Mouse (Mus musculus) forebrain, embryonic 11.5 days (tissue): Measurements from ENCODE around the gene Pla2g4d. TPM values are rescaled to one million over a fixed set of nuclear protein-coding genes. Genes with fewer than 3 reads are reported as not detected.

ENCODE experiments used
- ATAC-seq: fragments of 200-750 bp; cut with Nextera tagmentation; replicated peaks from 2 replicates; pipeline ENCODE4 v1.8.0; 2017; ENCODE audit warnings: moderate TSS enrichment; ENCODE audit not compliant: low FRiP score
- DNase-seq: peaks from one replicate; pipeline ENCODE4 v3.0.0-alpha.2; 2017; ENCODE audit warnings: low spot score
- H3K27ac ChIP-seq: fragments of 300-500 bp; sonication (generic); 2 replicates; pipeline ENCODE4 v1.5.1; 2014; ENCODE audit warnings: low read depth, low read length
- H3K27me3 ChIP-seq: fragments of 300-500 bp; sonication (generic); 2 replicates; pipeline ENCODE4 v1.6.1; 2014; ENCODE audit warnings: mild to moderate bottlenecking, low read length, mixed read lengths; ENCODE audit not compliant: control insufficient read depth, insufficient read depth
- H3K36me3 ChIP-seq: fragments of 300-500 bp; sonication (generic); 2 replicates; pipeline ENCODE4 v1.6.1; 2014; ENCODE audit warnings: mild to moderate bottlenecking, low read length, moderate library complexity, mixed read lengths; ENCODE audit not compliant: control insufficient read depth, insufficient read depth
- H3K4me1 ChIP-seq: fragments of 300-500 bp; sonication (generic); replicated peaks from 2 replicates; pipeline ENCODE4 v1.6.1; 2014; ENCODE audit warnings: low read length, mixed read lengths; ENCODE audit not compliant: control insufficient read depth, insufficient read depth
- H3K4me2 ChIP-seq: fragments of 300-500 bp; sonication (generic); 2 replicates; pipeline ENCODE4 v1.6.1; 2014; ENCODE audit warnings: low read depth, mild to moderate bottlenecking, low read length, moderate library complexity, mixed read lengths; ENCODE audit not compliant: severe bottlenecking
- H3K4me3 ChIP-seq: fragments of 300-500 bp; sonication (generic); 2 replicates; pipeline ENCODE4 v1.5.1; 2014; ENCODE audit warnings: low read depth, low read length
- H3K9ac ChIP-seq: fragments of 300-500 bp; sonication (generic); 2 replicates; pipeline ENCODE4 v1.6.1; 2014; ENCODE audit warnings: low read length
- H3K9me3 ChIP-seq: fragments of 300-500 bp; sonication (generic); 2 replicates; pipeline ENCODE4 v1.6.1; 2016; ENCODE audit warnings: low read length, mixed read lengths; ENCODE audit not compliant: control insufficient read depth
- WGBS: fragments of 180-500 bp; shearing (Covaris S2); extraction: QIAGEN DNeasy Blood & Tissue Kit; methylation state at CpG from one replicate; pipeline ENCODE4 v1.1.7; 2014; 5-methylcytosine and 5-hydroxymethylcytosine counted together
- polyA plus RNA-seq: library from polyadenylated mRNA; unstranded; fragments of >200 nt; fragmentation: Nextera tagmentation; extraction: Ambion mirVana; gene quantifications from 2 replicates; pipeline ENCODE4 v1.2.1, GENCODE M21; 2014

Gene Pla2g4d
- polyA plus RNA-seq, 1 experiment from 2014 or later: 0.08 TPM

DNA sequence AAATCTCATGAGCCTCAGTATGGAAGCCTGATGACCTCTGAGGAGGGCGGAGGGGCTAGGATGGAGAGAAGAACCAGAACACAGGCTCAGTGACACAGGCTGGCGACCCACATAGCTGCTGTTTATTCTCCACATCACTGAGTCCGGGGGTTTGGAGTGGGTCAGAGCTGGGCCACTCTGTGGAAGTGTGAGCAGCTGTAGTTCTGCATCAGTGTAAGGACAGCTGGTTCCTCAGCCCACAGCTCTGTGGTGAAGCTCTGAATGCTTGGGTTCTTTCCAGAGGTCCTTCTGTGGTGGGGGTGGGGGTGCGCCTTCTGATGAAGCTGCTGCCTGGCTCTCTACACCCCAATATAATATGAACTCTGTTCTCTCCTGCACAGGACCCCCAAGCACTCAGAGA is 10.9 kb upstream of the Pla2g4d start:
- Histone ChIP-seq H3K9ac (no peak overlapping the region), H3K4me1 (no peaks in the 10 kb centered on the region), H3K27ac (no peak overlapping the region), H3K4me2 (no peak overlapping the region), H3K4me3 (no peak overlapping the region), H3K9me3 (no peaks in the 10 kb centered on the region), H3K27me3 (no peaks in the 10 kb centered on the region), H3K36me3 (no peaks in the 10 kb centered on the region)
- 78% methylated on average over 4 of the region's 4 CpGs for WGBS
- ATAC-seq: no peak
- no peak for DNase-seq

DNA sequence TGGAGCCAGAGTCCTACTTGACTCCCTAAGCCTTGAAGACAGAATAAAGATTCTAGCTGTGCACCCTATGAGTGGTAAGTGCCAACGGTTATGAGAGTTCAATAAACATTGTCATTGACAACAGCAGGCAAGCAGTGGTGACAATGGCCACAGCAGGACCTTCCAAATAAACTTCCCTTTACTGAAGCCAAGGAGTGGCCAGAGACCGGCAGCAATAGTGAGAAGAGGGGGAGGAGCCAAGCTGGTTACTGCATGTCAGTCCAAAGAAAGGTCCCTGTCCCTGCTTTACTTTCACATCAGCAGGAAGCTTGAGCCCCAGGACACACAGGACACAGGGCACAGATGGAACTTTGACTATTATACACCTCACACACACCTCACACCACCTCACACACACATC is 7.2 kb upstream of the Pla2g4d start:
- Histone ChIP-seq H3K9me3 (no peaks in the 10 kb centered on the region), H3K4me2 (no peak overlapping the region), H3K9ac (no peak overlapping the region), H3K4me3 (no peak overlapping the region), H3K27ac (no peak overlapping the region), H3K27me3 (no peaks in the 10 kb centered on the region), H3K4me1 (no peaks in the 10 kb centered on the region), H3K36me3 (no peaks in the 10 kb centered on the region)
- ATAC-seq (no peak), DNase-seq (no peak)
- 23% methylated on average over 2 of the region's 2 CpGs for WGBS

DNA sequence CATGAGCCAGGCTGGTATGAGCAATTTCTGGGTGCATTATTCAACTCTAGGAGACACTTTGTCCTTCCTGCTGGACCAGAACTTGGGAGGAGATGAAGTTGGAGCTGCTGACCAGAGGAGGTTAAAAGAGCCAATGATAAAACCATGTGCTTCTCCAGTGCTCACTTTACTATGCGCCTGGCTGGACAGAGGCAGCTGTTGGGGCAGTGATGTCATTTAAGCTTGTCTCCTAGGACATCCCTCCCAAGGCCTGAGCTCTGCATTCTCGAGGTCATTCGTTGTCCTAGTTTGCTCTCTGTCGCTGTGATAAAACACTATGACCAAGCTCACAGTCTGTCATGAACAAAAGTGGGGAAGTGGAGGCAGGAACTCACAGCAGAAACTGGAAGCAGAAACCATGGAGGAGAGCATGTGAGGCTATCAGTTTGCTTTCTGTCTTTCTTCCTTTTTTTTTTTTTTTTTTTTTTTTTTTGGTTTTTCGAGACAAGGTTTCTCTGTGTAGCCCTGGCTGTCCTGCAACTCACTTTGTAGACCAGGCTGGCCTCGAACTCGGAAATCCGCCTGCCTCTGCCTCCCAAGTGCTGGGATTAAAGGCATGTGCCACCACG is 2.6 kb upstream of the Pla2g4d start:
- 90% methylated on average over 8 of the region's 9 CpGs for WGBS
- H3K9ac ChIP-seq: no peak overlapping the region
- no peak overlapping the region for H3K4me2 ChIP-seq
- H3K9me3 ChIP-seq: no peaks in the 10 kb centered on the region
- no peak for ATAC-seq
- no peak for DNase-seq
- no peaks in the 10 kb centered on the region for H3K27me3 ChIP-seq
- no peak overlapping the region for H3K27ac ChIP-seq
- no peaks in the 10 kb centered on the region for H3K4me1 ChIP-seq
- H3K4me3 ChIP-seq: no peak overlapping the region
- H3K36me3 ChIP-seq: no peaks in the 10 kb centered on the region

DNA sequence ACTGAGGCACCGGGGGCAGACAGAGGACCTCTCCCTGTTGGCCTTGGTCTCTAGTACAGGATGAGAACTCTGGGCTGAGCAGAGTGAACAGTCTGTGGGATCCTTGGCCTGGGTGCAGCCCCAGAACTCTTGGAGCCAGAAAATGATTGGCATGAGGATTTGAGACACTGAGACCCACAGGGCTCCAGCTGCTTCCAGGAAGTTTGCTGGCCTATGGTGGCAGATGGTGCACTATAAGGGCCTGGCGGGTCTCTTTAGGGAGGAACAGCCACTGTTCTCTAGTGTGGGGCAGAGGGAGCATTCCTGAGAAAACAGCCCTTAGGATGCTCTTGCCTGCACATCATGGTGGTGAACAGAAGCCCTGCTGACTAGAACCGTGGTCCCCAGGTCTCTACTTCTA is 596 bp downstream of the Pla2g4d start:
- no peak overlapping the region for H3K9ac ChIP-seq
- no peak overlapping the region for H3K4me3 ChIP-seq
- no peaks in the 10 kb centered on the region for H3K27me3 ChIP-seq
- H3K9me3 ChIP-seq: no peaks in the 10 kb centered on the region
- DNase-seq: no peak
- H3K36me3 ChIP-seq: no peaks in the 10 kb centered on the region
- no peaks in the 10 kb centered on the region for H3K4me1 ChIP-seq
- 92% methylated on average over 3 of the region's 3 CpGs for WGBS
- H3K4me2 ChIP-seq: no peak overlapping the region
- no peak for ATAC-seq
- H3K27ac ChIP-seq: no peak overlapping the region

DNA sequence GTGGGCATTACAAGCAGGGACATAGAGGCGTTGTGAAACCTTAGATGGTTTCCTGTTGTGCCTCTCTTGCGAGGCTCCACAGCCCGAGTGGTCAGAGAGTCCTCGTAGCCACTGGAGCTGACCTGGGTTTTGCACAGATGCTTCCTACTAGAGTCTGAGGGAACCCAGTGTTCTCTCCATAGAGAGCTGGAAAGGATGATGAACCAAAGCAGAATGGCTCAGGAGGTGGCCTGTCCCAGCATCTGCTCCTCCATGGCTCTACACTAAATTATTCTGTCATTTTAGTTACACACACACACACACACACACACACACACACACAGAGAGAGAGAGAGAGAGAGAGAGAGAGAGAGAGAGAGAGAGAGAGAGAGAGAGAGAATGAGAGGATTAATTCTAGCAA is 3.4 kb downstream of the Pla2g4d start:
- no peak overlapping the region for H3K4me3 ChIP-seq
- H3K27ac ChIP-seq: no peak overlapping the region
- no peaks in the 10 kb centered on the region for H3K27me3 ChIP-seq
- no peak overlapping the region for H3K4me2 ChIP-seq
- 83% methylated on average over 4 of the region's 4 CpGs for WGBS
- no peak for DNase-seq
- no peaks in the 10 kb centered on the region for H3K36me3 ChIP-seq
- H3K9me3 ChIP-seq: no peaks in the 10 kb centered on the region
- no peaks in the 10 kb centered on the region for H3K4me1 ChIP-seq
- H3K9ac ChIP-seq: no peak overlapping the region
- no peak for ATAC-seq

DNA sequence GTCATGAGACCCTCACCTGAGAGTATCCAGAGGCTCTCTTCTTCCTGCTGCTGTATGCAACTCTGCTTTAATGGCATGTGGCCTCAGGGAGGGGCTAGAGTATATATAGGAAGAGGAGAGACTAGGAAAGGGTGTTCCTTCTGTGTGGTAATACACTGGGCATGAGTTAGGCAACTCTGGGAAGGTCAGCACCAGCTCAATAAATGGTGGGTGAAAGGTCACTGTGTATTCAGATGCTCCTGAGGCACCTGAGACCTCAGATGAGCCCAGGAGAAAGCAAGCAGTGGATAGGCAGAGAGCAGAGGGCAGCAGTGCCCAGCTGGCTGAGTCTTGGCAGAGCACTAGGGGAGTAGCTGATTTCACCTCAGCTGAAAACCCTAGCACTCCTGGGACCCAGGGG is 4.3 kb downstream of the Pla2g4d start:
- H3K9me3 ChIP-seq: no peaks in the 10 kb centered on the region
- DNase-seq (no peak), ATAC-seq (no peak)
- H3K27ac ChIP-seq: no peak overlapping the region
- no peak overlapping the region for H3K9ac ChIP-seq
- H3K27me3 ChIP-seq: no peaks in the 10 kb centered on the region
- H3K4me1 ChIP-seq: no peaks in the 10 kb centered on the region
- no peak overlapping the region for H3K4me2 ChIP-seq
- H3K4me3 ChIP-seq: no peak overlapping the region
- no peaks in the 10 kb centered on the region for H3K36me3 ChIP-seq

DNA sequence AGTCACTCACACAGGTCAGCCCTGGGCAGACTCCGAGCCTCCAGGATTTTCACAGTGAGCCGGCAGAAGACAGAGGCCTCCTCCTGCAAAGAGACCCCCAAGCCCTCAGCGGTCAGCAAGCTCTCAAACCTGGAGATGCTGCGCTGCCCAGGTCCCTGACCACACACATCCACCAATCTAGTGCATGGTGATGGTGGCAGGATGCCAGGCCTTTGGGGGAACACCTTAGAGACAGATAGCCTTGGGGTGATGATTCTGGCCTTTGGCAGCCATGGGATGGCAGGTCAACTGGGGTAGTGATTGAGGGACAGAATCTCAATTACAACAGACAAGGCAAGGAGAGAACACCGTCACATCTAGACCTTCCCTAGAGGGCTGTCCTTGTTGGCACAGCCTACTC is 4.9 kb downstream of the Pla2g4d start:
- Histone ChIP-seq H3K4me2 (no peak overlapping the region), H3K27ac (no peak overlapping the region), H3K36me3 (no peaks in the 10 kb centered on the region), H3K4me1 (no peaks in the 10 kb centered on the region), H3K27me3 (no peaks in the 10 kb centered on the region), H3K9me3 (no peaks in the 10 kb centered on the region), H3K9ac (no peak overlapping the region), H3K4me3 (no peak overlapping the region)
- ATAC-seq (no peak), DNase-seq (no peak)
- 86% methylated on average over 5 of the region's 5 CpGs for WGBS

DNA sequence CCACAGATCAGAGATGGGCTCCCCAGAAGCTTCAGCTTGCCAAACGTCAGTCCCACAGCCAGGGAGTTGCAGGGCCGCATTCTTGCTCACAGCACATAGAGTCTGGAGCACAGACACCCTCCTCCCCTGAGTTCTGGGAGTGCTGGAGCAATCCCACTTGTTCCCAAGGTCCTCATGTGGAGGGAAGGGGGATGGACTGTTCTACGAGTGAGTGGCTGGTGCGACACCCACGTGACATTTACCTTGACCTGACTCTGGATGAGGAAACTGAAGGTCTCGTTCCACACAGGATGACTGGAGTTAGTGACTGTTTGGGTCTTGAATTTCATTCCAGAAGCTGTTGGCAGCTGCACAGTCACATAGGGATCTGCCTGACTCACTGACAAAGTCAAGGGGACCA is 5.4 kb downstream of the Pla2g4d start:
- DNase-seq (no peak), ATAC-seq (no peak)
- Histone ChIP-seq H3K27ac (no peak overlapping the region), H3K9ac (no peak overlapping the region), H3K9me3 (no peaks in the 10 kb centered on the region), H3K27me3 (no peaks in the 10 kb centered on the region), H3K4me3 (no peak overlapping the region), H3K4me2 (no peak overlapping the region), H3K4me1 (no peaks in the 10 kb centered on the region), H3K36me3 (no peaks in the 10 kb centered on the region)
- WGBS: 61% methylated on average over 6 of the region's 6 CpGs

DNA sequence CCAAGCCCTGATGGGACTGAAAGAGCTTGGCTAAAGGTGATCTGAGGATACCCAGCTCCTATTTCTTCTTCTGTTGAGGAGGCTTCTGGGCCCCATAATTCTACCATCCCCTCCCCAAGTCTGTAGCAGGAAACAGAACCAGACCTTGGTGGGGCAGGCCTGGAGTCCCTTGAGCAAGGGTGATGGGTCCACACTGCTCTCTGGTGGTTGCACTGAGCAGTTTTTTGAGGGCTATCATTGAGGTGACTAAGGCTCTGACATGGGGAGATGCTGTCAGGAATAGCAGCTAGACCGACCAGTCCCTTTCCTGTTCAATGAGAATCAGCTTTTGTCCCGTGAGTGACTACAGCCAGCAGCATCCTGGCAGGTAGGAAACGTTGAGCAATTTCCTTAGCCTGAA is 7.8 kb downstream of the Pla2g4d start:
- Histone ChIP-seq H3K4me1 (no peaks in the 10 kb centered on the region), H3K36me3 (no peaks in the 10 kb centered on the region), H3K9me3 (no peaks in the 10 kb centered on the region), H3K4me2 (no peak overlapping the region), H3K27me3 (no peaks in the 10 kb centered on the region), H3K27ac (no peak overlapping the region), H3K4me3 (no peak overlapping the region), H3K9ac (no peak overlapping the region)
- 63% methylated on average over 3 of the region's 3 CpGs for WGBS
- DNase-seq (no peak), ATAC-seq (no peak)
